Mouse (Mus musculus) central nervous system, embryonic 11.5 days (tissue): ENCODE data around the gene Rasa4. TPM values are rescaled to one million over a fixed set of nuclear protein-coding genes. Genes with fewer than 3 reads are reported as not detected.

Source experiments
- polyA plus RNA-seq: library from polyadenylated mRNA; depleted of rRNA; stranded (reverse); fragments of >200 nt; gene quantifications from 2 replicates; pipeline ENCODE4 v1.2.3, GENCODE M21; 2012; rRNA removed

Gene Rasa4
- 9.6 and 11.6 TPM in 2 replicates for polyA plus RNA-seq

GRCm38 (mm10) chr5:136083669-136084107, at the start of gene Rasa4:
Rasa4 (plus strand) TSS chr5:136083916.

GRCm38 (mm10) chr5:136038258-136039214, 45.2 kb upstream of the Rasa4 start, which contains the start of gene Upk3b:
Upk3b (plus strand) TSS chr5:136038496.

GRCm38 (mm10) chr5:136054301-136055077, 29.2 kb upstream of the Rasa4 start, which contains the start of gene Upk3bl:
Upk3bl (plus strand) TSS chr5:136054492.

GRCm38 (mm10) chr5:136115891-136116783, 32.4 kb downstream of the Rasa4 start, which contains the start of gene Polr2j:
Polr2j (plus strand) TSS chr5:136116631.

GRCm38 (mm10) chr5:136135571-136136291, 52.0 kb downstream of the Rasa4 start, which contains the start of the genes Lrwd1 and Alkbh4:
Lrwd1 (minus strand) TSS chr5:136136074.
Alkbh4 (plus strand) TSS chr5:136136146.

Other genes with a start within 250 kb of the Rasa4 start
- gene Hspb1, start 196.0 kb upstream of the Rasa4 start, polyA plus RNA-seq: 17.4 and 33.9 TPM in 2 replicates
- gene Ywhag, start 149.3 kb upstream of the Rasa4 start, polyA plus RNA-seq: 154 and 188 TPM in 2 replicates
- gene Ssc4d, start 109.4 kb upstream of the Rasa4 start, polyA plus RNA-seq: 1.3 and 4.9 TPM in 2 replicates
- 0.09 and 0.10 TPM in 2 replicates for gene Zp3, start 103.8 kb upstream of the Rasa4 start, polyA plus RNA-seq
- 17.9 and 23.2 TPM in 2 replicates for gene Dtx2, start 89.1 kb upstream of the Rasa4 start, polyA plus RNA-seq
- gene Upk3b, start 45.4 kb upstream of the Rasa4 start, polyA plus RNA-seq: 1.2 and 5.9 TPM in 2 replicates
- 0.40 and 1.4 TPM in 2 replicates for gene Upk3bl, start 29.4 kb upstream of the Rasa4 start, polyA plus RNA-seq
- 60.6 and 156 TPM in 2 replicates for gene Polr2j, start 32.7 kb downstream of the Rasa4 start, polyA plus RNA-seq
- gene Lrwd1, start 52.2 kb downstream of the Rasa4 start, polyA plus RNA-seq: 57.3 and 57.6 TPM in 2 replicates
- 18.0 and 18.6 TPM in 2 replicates for gene Alkbh4, start 52.2 kb downstream of the Rasa4 start, polyA plus RNA-seq
- gene Orai2, start 86.8 kb downstream of the Rasa4 start, polyA plus RNA-seq: 11.4 and 12.2 TPM in 2 replicates
- gene Prkrip1, start 115.0 kb downstream of the Rasa4 start, polyA plus RNA-seq: 55.9 and 83.2 TPM in 2 replicates
- gene Sh2b2, start 162.6 kb downstream of the Rasa4 start, polyA plus RNA-seq: 16.6 and 22.4 TPM in 2 replicates